ENCODE assay signal across 17 mouse cellular contexts in genomic region chr13:98914844-98915212, GRCm38 (mm10). TPM values are rescaled to one million over a fixed set of nuclear protein-coding genes. Genes with fewer than 3 reads are reported as not detected.
DNase-seq lines count a peak whose midpoint lies in the region; ATAC-seq lines count a peak whose summit lies in the region.
"Had no signal": no experiment of that assay in that cellular context is flagged by ENCODE, and none has a peak within 500 bp of the region (broad histone marks: within the 10 kb centered on the region; RNA-seq: fewer than 3 reads in every experiment).

No protein-coding gene starts in this region.

- 0 out of 2 replicates have a peak overlapping the region, but pooled peaks have one; percentile 23 for H3K27ac ChIP-seq in embryonic facial prominence, embryonic 14.5 days (replicated peaks; ENCODE audit: low read depth, low read length)
- H3K27ac ChIP-seq in embryonic facial prominence, embryonic 10.5 days (replicated peaks) = no peak overlapping the region
- peak overlapping the region; percentile 54; the same call in 1 of the 2 replicates for H3K27ac ChIP-seq in kidney, embryonic 16.5 days (ENCODE audit: low read length)
- 0 out of 2 replicates have a peak overlapping the region, but pooled peaks have one; percentile 14 for H3K27ac ChIP-seq in neural tube, embryonic 13.5 days (replicated peaks)
- H3K27ac ChIP-seq in neural tube, embryonic 15.5 days (replicated peaks) = no peak overlapping the region
- H3K27ac ChIP-seq: embryonic facial prominence, embryonic 15.5 days; intestine, embryonic 15.5 days had no signal

- no peak overlapping the region for H3K4me2 ChIP-seq in embryonic facial prominence, embryonic 14.5 days (ENCODE audit: low read depth, low read length)
- H3K4me2 ChIP-seq in kidney, embryonic 16.5 days (replicated peaks; ENCODE audit: low read depth, low read length) = no peak overlapping the region
- H3K4me2 ChIP-seq in neural tube, embryonic 13.5 days = no peak overlapping the region
- no peak overlapping the region for H3K4me2 ChIP-seq in neural tube, embryonic 15.5 days
- H3K4me2 ChIP-seq: embryonic facial prominence, embryonic 15.5 days; hindbrain, embryonic 12.5 days; intestine, embryonic 15.5 days had no signal

- peaks cover 21% of the 10 kb centered on the region for H3K4me1 ChIP-seq in embryonic facial prominence, embryonic 14.5 days (ENCODE audit: control insufficient read depth, insufficient read depth, low read length)
- H3K4me1 ChIP-seq in embryonic facial prominence, embryonic 10.5 days = peaks cover 30% of the 10 kb centered on the region
- H3K4me1 ChIP-seq in kidney, embryonic 16.5 days (ENCODE audit: insufficient read depth, low read length) = peaks cover 54% of the 10 kb centered on the region
- peaks cover 73% of the 10 kb centered on the region for H3K4me1 ChIP-seq in neural tube, embryonic 13.5 days (replicated peaks)
- H3K4me1 ChIP-seq in neural tube, embryonic 15.5 days = peaks cover 67% of the 10 kb centered on the region

- no peaks in the 10 kb centered on the region for H3K9me3 ChIP-seq in embryonic facial prominence, embryonic 14.5 days (ENCODE audit: control insufficient read depth, low read length)
- no peaks in the 10 kb centered on the region for H3K9me3 ChIP-seq in embryonic facial prominence, embryonic 10.5 days
- no peaks in the 10 kb centered on the region for H3K9me3 ChIP-seq in kidney, embryonic 16.5 days (ENCODE audit: low read length)
- H3K9me3 ChIP-seq in neural tube, embryonic 13.5 days = no peaks in the 10 kb centered on the region
- H3K9me3 ChIP-seq in neural tube, embryonic 15.5 days (replicated peaks) = no peaks in the 10 kb centered on the region
- H3K9me3 ChIP-seq: embryonic facial prominence, embryonic 15.5 days; hindbrain, embryonic 12.5 days; intestine, embryonic 15.5 days had no signal

- no peak overlapping the region for H3K9ac ChIP-seq in embryonic facial prominence, embryonic 14.5 days (ENCODE audit: low read depth, low read length)
- no peak overlapping the region for H3K9ac ChIP-seq in kidney, embryonic 16.5 days (replicated peaks; ENCODE audit: low read length)
- no peak overlapping the region for H3K9ac ChIP-seq in neural tube, embryonic 13.5 days
- H3K9ac ChIP-seq in neural tube, embryonic 15.5 days (replicated peaks) = no peak overlapping the region
- H3K9ac ChIP-seq: embryonic facial prominence, embryonic 15.5 days; hindbrain, embryonic 12.5 days; intestine, embryonic 15.5 days had no signal

- peaks cover 14% of the 10 kb centered on the region for H3K36me3 ChIP-seq in embryonic facial prominence, embryonic 14.5 days (ENCODE audit: control insufficient read depth, insufficient read depth, low read length)
- peaks cover 60% of the 10 kb centered on the region for H3K36me3 ChIP-seq in embryonic facial prominence, embryonic 10.5 days (replicated peaks)
- H3K36me3 ChIP-seq in kidney, embryonic 16.5 days (ENCODE audit: insufficient read depth, low read length) = 0 out of 2 replicates have a peak, but pooled peaks cover 3% of the 10 kb centered on the region
- peaks cover 8% of the 10 kb centered on the region; the same call in 1 of the 2 replicates for H3K36me3 ChIP-seq in neural tube, embryonic 13.5 days
- H3K36me3 ChIP-seq in neural tube, embryonic 15.5 days = no peaks in the 10 kb centered on the region
- H3K36me3 ChIP-seq: embryonic facial prominence, embryonic 15.5 days; intestine, embryonic 15.5 days had no signal

- H3K4me3 ChIP-seq in embryonic facial prominence, embryonic 14.5 days (ENCODE audit: low read depth, low read length) = no peak overlapping the region
- H3K4me3 ChIP-seq in embryonic facial prominence, embryonic 10.5 days = no peak overlapping the region
- no peak overlapping the region for H3K4me3 ChIP-seq in kidney, embryonic 16.5 days (ENCODE audit: low read length)
- H3K4me3 ChIP-seq in neural tube, embryonic 13.5 days = no peak overlapping the region
- H3K4me3 ChIP-seq in neural tube, embryonic 15.5 days (replicated peaks) = no peak overlapping the region
- H3K4me3 ChIP-seq: embryonic facial prominence, embryonic 15.5 days; hindbrain, embryonic 12.5 days; intestine, embryonic 15.5 days; myocyte had no signal

- no peak for DNase-seq in embryonic facial prominence, embryonic 14.5 days (ENCODE audit: low spot score)
- DNase-seq in embryonic facial prominence, embryonic 10.5 days (ENCODE audit: low spot score) = no peak
- no peak for DNase-seq in kidney, postnatal 25 days
- DNase-seq in left cerebral cortex, adult 18-20 months (ENCODE audit: low spot score in 2 of 2) = no peak
- DNase-seq: adrenal gland, postnatal 14 days; cerebellum, adult 8-10 months; gastrocnemius, postnatal 36 days; right cerebral cortex, postnatal 4 days had no signal

- no peak for ATAC-seq in embryonic facial prominence, embryonic 14.5 days (ENCODE audit: low read depth)
- ATAC-seq in kidney, embryonic 16.5 days (ENCODE audit: low FRiP score, low TSS enrichment) = no peak
- ATAC-seq in neural tube, embryonic 13.5 days (ENCODE audit: low read depth) = no peak
- no peak for ATAC-seq in neural tube, embryonic 15.5 days (ENCODE audit: low FRiP score)
- ATAC-seq in CD4-positive, CD25-positive, alpha-beta regulatory T cell, adult 4 months = no peak
- ATAC-seq: intestine, embryonic 15.5 days had no signal

- H3K27me3 ChIP-seq in embryonic facial prominence, embryonic 14.5 days (replicated peaks; ENCODE audit: control insufficient read depth, insufficient read depth, low read length) = no peaks in the 10 kb centered on the region
- no peaks in the 10 kb centered on the region for H3K27me3 ChIP-seq in embryonic facial prominence, embryonic 10.5 days (replicated peaks; ENCODE audit: low read depth, poor library complexity, severe bottlenecking)
- no peaks in the 10 kb centered on the region for H3K27me3 ChIP-seq in kidney, embryonic 16.5 days (ENCODE audit: insufficient read depth, low read length)
- H3K27me3 ChIP-seq in neural tube, embryonic 13.5 days = no peaks in the 10 kb centered on the region
- H3K27me3 ChIP-seq in neural tube, embryonic 15.5 days (replicated peaks) = no peaks in the 10 kb centered on the region
- H3K27me3 ChIP-seq: CH12.LX; embryonic facial prominence, embryonic 15.5 days; hindbrain, embryonic 12.5 days; intestine, embryonic 15.5 days had no signal

- WGBS in embryonic facial prominence, embryonic 14.5 days = 64% methylated on average over 5 of the region's 5 CpGs
- 77% methylated on average over 5 of the region's 5 CpGs for WGBS in embryonic facial prominence, embryonic 10.5 days
- 43% methylated on average over 5 of the region's 5 CpGs for whole genome bisulfite sequencing in kidney, embryonic 16.5 days
- 55% methylated on average over 5 of the region's 5 CpGs for WGBS in neural tube, embryonic 13.5 days
- WGBS in neural tube, embryonic 15.5 days = 39% methylated on average over 5 of the region's 5 CpGs

RNA-seq across cellular contexts. Expression of gene Tnpo1, which starts 11.4 kb away (rescaled TPM):
- 40.3 and 42.3 TPM in 2 replicates for polyA plus RNA-seq in embryonic facial prominence, embryonic 14.5 days (2014; fragmentation: Nextera tagmentation; extraction: Ambion mirVana)
- 78.0 and 79.7 TPM in 2 replicates for polyA plus RNA-seq in embryonic facial prominence, embryonic 10.5 days (2016; fragmentation: Nextera tagmentation; extraction: Ambion mirVana)
- 65.4 and 67.7 TPM in 2 replicates for polyA plus RNA-seq in kidney, embryonic 16.5 days (2015; fragmentation: Nextera tagmentation; extraction: Ambion mirVana)
- 51.9 and 63.7 TPM in 2 replicates for polyA plus RNA-seq in neural tube, embryonic 13.5 days (2015; fragmentation: Nextera tagmentation; extraction: Ambion mirVana)
- 41.1 and 46.6 TPM in 2 replicates for polyA plus RNA-seq in neural tube, embryonic 15.5 days (2015; fragmentation: Nextera tagmentation; extraction: Ambion mirVana)
- 10 to 100 TPM; 63.1 to 65.1 TPM for total RNA-seq in left cerebral cortex, adult 18-20 months (2021)
- polyA plus RNA-seq in CD4-positive, CD25-positive, alpha-beta regulatory T cell, adult 4 months (2017; shearing (Covaris generic)) = 10 to 100 TPM; 23.1 to 39.0 TPM

Comparison
In these comparisons a context has a peak if more than half of its experiments do, and no peak if none do; other contexts are left out.
1. H3K27ac ChIP-seq: peak in embryonic facial prominence, embryonic 14.5 days (single experiment), kidney, embryonic 16.5 days (single experiment) and neural tube, embryonic 13.5 days (single experiment); none in embryonic facial prominence, embryonic 10.5 days (single experiment) and neural tube, embryonic 15.5 days (single experiment).